Mouse (Mus musculus) midbrain, postnatal 0 days (tissue): ENCODE measurements around the gene Mdk. TPM values are rescaled to one million over a fixed set of nuclear protein-coding genes. Genes with fewer than 3 reads are reported as not detected.
A peak's percentile ranks its signal among the peaks of the same experiment; 100 is the strongest.

Experiments
- ATAC-seq: fragments of 200-750 bp; cut with Nextera tagmentation; 2 replicates; pipeline ENCODE4 v1.8.0; 2017; ENCODE audit warnings: moderate number of reproducible peaks, mild to moderate bottlenecking, moderate TSS enrichment, moderate library complexity; ENCODE audit not compliant: low FRiP score
- DNase-seq: peaks from one replicate; pipeline ENCODE4 v3.0.0-alpha.2; 2015; ENCODE audit warnings: low spot score
- H3K27ac ChIP-seq: fragments of 300-500 bp; sonication (generic); 2 replicates; pipeline ENCODE4 v1.5.1; 2014; ENCODE audit warnings: low read depth, mild to moderate bottlenecking, low read length, mixed read lengths
- H3K27me3 ChIP-seq: fragments of 300-500 bp; sonication (generic); 2 replicates; pipeline ENCODE4 v1.6.1; 2014; ENCODE audit warnings: low read length, control low read depth, mixed read lengths; ENCODE audit not compliant: insufficient read depth
- H3K36me3 ChIP-seq: fragments of 300-500 bp; sonication (generic); 2 replicates; pipeline ENCODE4 v1.6.1; 2014; ENCODE audit warnings: low read length, control low read depth, mixed read lengths; ENCODE audit not compliant: insufficient read depth
- H3K4me1 ChIP-seq: fragments of 300-500 bp; sonication (generic); 2 replicates; pipeline ENCODE4 v1.6.1; 2014; ENCODE audit warnings: mild to moderate bottlenecking, control low read depth, antibody characterized with exemption, low read length, mixed read lengths; ENCODE audit not compliant: insufficient read depth
- H3K4me2 ChIP-seq: fragments of 300-500 bp; sonication (generic); 2 replicates; pipeline ENCODE4 v1.6.1; 2014; ENCODE audit warnings: low read depth, mild to moderate bottlenecking, low read length, mixed read lengths; ENCODE audit not compliant: poor library complexity, severe bottlenecking
- H3K4me3 ChIP-seq: fragments of 300-500 bp; sonication (generic); 2 replicates; pipeline ENCODE4 v1.5.1; 2014; ENCODE audit warnings: low read depth, mild to moderate bottlenecking, low read length, moderate library complexity
- H3K9ac ChIP-seq: fragments of 300-500 bp; sonication (generic); replicated peaks from 2 replicates; pipeline ENCODE4 v1.6.1; 2014; ENCODE audit warnings: mild to moderate bottlenecking, low read length, moderate library complexity, mixed read lengths; ENCODE audit not compliant: poor library complexity, severe bottlenecking
- H3K9me3 ChIP-seq: fragments of 300-500 bp; sonication (generic); 2 replicates; pipeline ENCODE4 v1.6.1; 2016; ENCODE audit warnings: low read length, control low read depth
- CTCF ChIP-seq: IDR thresholded peaks from 2 replicates; pipeline ENCODE4 v1.5.1; 2016; ENCODE audit warnings: antibody characterized with exemption, mild to moderate bottlenecking
- WGBS: fragments of 180-500 bp; shearing (Covaris S2); extraction: QIAGEN DNeasy Blood & Tissue Kit; methylation state at CpG from one replicate; pipeline ENCODE4 v1.1.7; 2014; 5-methylcytosine and 5-hydroxymethylcytosine counted together
- polyA plus RNA-seq: library from polyadenylated mRNA; unstranded; fragments of >200 nt; fragmentation: Nextera tagmentation; extraction: Ambion mirVana; gene quantifications from 2 replicates; pipeline ENCODE4 v1.2.1, GENCODE M21; 2015
- total RNA-seq: library from RNA; depleted of rRNA; stranded (reverse); fragments of >200 nt; gene quantifications from 2 replicates; pipeline ENCODE4 v1.2.3, GENCODE M21; 2014; rRNA removed

Gene Mdk
- total RNA-seq: 39.0 and 40.8 TPM in 2 replicates
- 71.0 and 71.4 TPM in 2 replicates for polyA plus RNA-seq

DNA sequence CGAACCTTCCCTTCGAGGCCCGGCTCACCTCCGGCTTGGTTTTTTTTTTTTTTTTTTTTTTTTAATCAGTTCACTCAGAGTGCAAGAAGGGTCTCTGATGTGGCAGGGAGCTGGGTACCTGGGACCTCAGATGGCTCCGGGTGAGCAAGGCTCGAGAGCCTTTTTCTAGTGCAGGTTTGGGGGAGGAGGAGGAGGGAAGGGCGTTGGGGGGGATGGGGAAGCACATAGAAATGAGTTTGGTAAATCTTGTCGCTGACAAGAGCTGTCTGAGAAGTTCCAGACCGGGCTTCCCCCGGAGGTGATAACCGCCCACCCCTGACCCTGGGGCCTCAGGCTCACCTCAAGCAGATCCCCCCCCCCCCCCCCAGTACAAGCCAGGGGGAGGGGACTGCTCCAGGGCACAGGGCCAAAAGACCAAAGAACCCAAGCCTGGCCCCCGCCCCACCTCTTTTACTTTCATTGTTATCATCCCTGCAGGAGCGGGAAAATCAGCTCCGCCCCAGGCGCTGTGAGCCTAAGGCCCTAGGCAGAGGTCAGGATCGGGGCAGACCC is at the start of gene Mdk:
Gene Mdk, minus strand, starts transcription at position 138 of the 552 bp plus-strand sequence.
- Histone ChIP-seq H3K27me3 (0 out of 2 replicates have a peak, but pooled peaks cover 3% of the 10 kb centered on the region), H3K9ac (peak within 1 kb of the TSS; percentile 46), H3K4me2 (peak within 1 kb of the TSS; percentile 55), H3K4me1 (no peaks in the 10 kb centered on the region; the same call in 1 of the 2 replicates), H3K9me3 (no peaks in the 10 kb centered on the region), H3K4me3 (peak within 1 kb of the TSS; percentile 34), H3K36me3 (peaks cover 19% of the 10 kb centered on the region), H3K27ac (peak within 1 kb of the TSS; percentile 32; the same call in 1 of the 2 replicates)
- no peak for ATAC-seq
- no peak for DNase-seq
- TF ChIP-seq CTCF: no peak
- WGBS: 14% methylated on average over 16 of the region's 16 CpGs

DNA sequence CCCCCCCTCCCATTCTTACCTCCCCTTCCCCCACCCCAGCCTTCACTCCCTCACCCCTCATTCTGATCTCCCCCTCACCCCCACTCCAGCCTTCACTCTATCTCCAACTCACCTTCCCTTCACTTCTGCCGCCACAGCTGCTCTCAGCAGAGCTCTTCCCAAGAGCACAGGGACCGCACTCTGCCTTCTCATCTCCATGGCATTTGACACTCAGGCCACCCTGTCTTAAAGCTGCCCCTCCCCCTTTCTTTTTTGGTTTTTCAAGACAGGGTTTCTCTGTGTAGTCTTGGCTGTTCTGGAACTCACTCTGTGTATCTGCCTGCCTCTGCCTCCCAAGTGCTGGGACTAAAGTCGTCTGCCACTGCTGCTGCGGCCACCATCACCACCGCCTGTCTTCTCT is 48.7 kb upstream of the Mdk start:
- 52% methylated on average over 5 of the region's 5 CpGs for WGBS
- no peak overlapping the region for H3K4me3 ChIP-seq
- H3K27me3 ChIP-seq: 0 out of 2 replicates have a peak, but pooled peaks cover 9% of the 10 kb centered on the region
- no peak overlapping the region for H3K27ac ChIP-seq
- H3K4me2 ChIP-seq: no peak overlapping the region
- no peaks in the 10 kb centered on the region for H3K36me3 ChIP-seq
- H3K9ac ChIP-seq: no peak overlapping the region
- DNase-seq (no peak), ATAC-seq (no peak)
- no peak for TF ChIP-seq CTCF
- no peaks in the 10 kb centered on the region; the same call in 1 of the 2 replicates for H3K4me1 ChIP-seq
- H3K9me3 ChIP-seq: no peaks in the 10 kb centered on the region

DNA sequence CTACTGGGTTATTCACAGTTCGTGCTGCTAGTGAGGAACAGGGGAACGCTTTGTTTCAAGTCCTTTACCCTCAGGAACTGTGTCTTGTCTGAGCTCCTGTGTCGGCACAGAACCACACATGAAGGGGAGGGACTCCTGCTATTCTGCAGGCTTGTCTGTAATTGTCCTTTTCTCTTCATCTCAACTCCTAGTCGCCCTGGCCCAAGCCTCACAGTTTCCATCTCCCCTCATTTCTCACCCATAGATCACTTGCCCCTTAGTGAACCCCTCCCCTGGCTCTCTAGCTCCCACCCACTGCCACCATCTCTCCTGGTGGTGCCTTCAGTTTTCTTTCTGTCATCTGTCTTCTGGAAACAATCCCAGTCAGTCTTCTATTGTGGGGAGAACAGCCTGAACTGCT is 48.1 kb upstream of the Mdk start:
- Histone ChIP-seq H3K36me3 (no peaks in the 10 kb centered on the region), H3K27me3 (peaks cover 9% of the 10 kb centered on the region; the same call in 1 of the 2 replicates), H3K4me3 (no peak overlapping the region), H3K9me3 (no peaks in the 10 kb centered on the region), H3K27ac (no peak overlapping the region), H3K9ac (no peak overlapping the region), H3K4me1 (no peaks in the 10 kb centered on the region; the same call in 1 of the 2 replicates), H3K4me2 (no peak overlapping the region)
- ATAC-seq (no peak), DNase-seq (no peak)
- 17% methylated on average over 4 of the region's 4 CpGs for WGBS
- no peak for TF ChIP-seq CTCF

DNA sequence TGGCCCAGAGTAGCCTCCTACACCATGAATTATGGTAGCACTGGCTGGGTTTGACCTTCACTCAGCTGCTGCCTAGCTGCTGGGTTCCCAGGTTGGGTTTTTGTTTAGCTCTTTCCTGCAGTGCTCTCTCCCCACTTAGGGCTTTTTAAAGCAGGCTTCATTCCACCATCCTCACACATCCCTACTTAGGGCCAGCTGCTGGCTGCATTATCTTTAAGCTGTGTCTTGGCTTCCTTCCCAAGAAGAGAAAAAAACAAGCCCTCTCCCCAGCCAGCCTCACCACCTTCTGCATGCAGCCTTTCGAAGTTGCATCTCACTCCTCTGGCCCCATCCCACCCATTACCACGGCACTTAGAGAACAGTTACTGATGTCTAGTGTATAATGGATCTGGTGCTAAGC is 46.5 kb upstream of the Mdk start:
- Histone ChIP-seq H3K27ac (no peak overlapping the region), H3K4me3 (no peak overlapping the region), H3K4me2 (no peak overlapping the region), H3K9ac (no peak overlapping the region), H3K36me3 (no peaks in the 10 kb centered on the region), H3K27me3 (peaks cover 14% of the 10 kb centered on the region), H3K9me3 (no peaks in the 10 kb centered on the region), H3K4me1 (no peaks in the 10 kb centered on the region; the same call in 1 of the 2 replicates)
- no peak for TF ChIP-seq CTCF
- no peak for DNase-seq
- 24% methylated on average over 2 of the region's 2 CpGs for WGBS
- no peak for ATAC-seq

DNA sequence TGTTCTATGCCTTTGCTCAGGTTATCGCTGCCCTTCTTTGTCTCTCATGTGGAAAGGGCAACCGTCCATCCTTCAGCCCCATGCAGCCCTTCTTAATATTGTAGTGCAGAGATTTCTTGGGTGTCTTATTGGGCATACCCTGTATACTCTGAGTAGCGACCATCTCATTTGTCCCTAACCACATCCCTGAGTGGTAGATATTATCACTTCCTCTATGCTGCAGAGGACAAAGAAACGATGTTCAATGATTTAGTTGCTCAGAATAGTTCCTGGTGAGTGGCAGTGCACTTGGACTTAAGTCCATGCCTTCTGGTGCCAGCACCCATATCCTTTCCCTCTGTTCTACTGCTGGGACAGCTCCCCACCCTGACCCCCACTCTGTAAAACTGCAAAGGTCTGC is 45.9 kb upstream of the Mdk start:
- Histone ChIP-seq H3K36me3 (no peaks in the 10 kb centered on the region), H3K27ac (no peak overlapping the region), H3K4me2 (no peak overlapping the region), H3K4me3 (no peak overlapping the region), H3K4me1 (no peaks in the 10 kb centered on the region; the same call in 1 of the 2 replicates), H3K9me3 (no peaks in the 10 kb centered on the region), H3K9ac (no peak overlapping the region), H3K27me3 (peaks cover 14% of the 10 kb centered on the region)
- ATAC-seq (no peak), DNase-seq (no peak)
- no peak for TF ChIP-seq CTCF
- 86% methylated on average over 4 of the region's 4 CpGs for WGBS
